Comparison of ENCODE assay signal across 25 mouse cellular contexts in genomic region chr17:44345374-44345773, GRCm38 (mm10).
"Had no signal": no experiment of that assay in that cellular context is flagged by ENCODE, and none has a peak within 500 bp of the region (broad histone marks: within the 10 kb centered on the region; RNA-seq: fewer than 3 reads in every experiment).

No protein-coding gene starts in this region.

- DNase-seq: gastrocnemius, adult 2 months; gastrocnemius, postnatal 10 days; gastrocnemius, postnatal 36 days; heart, adult 18-20 months; heart, postnatal 10 days; heart, postnatal 4 days; kidney, adult 18-20 months; kidney, adult 8-10 months; kidney, postnatal 14 days; kidney, postnatal 36 days; layer of hippocampus, adult 9-11 months; layer of hippocampus, postnatal 36 days; liver; liver, embryonic 13.5 days had no signal

- ATAC-seq: hindbrain, embryonic 16.5 days; inflammation-experienced regulatory T-cells, adult 6 months; intestine, embryonic 15.5 days; intestine, postnatal 0 days had no signal

- H3K4me3 ChIP-seq: gastrocnemius, adult 2 months; heart, embryonic 10.5 days; heart, embryonic 12.5 days; hindbrain, embryonic 10.5 days; hindbrain, embryonic 12.5 days; intestine, embryonic 15.5 days; limb, embryonic 10.5 days; limb, embryonic 12.5 days; liver, embryonic 13.5 days had no signal

- H3K27ac ChIP-seq: gastrocnemius, adult 2 months; heart, embryonic 10.5 days; hindbrain, embryonic 10.5 days; hindbrain, embryonic 12.5 days; hindbrain, embryonic 14.5 days; intestine, embryonic 15.5 days; limb, embryonic 10.5 days; limb, embryonic 12.5 days; liver, embryonic 13.5 days had no signal

- H3K4me1 ChIP-seq: hindbrain, embryonic 12.5 days; intestine, embryonic 15.5 days; liver, embryonic 13.5 days had no signal
